Mouse (Mus musculus): ENCODE data around the gene Chd6.

The Chd6 gene

GRCm38 (mm10) chr2:160921285-160921684 lies 187.6 kb downstream of the Chd6 start:
- no peak for DNase-seq

GRCm38 (mm10) chr2:160918930-160919215 lies 190.0 kb downstream of the Chd6 start:
- DNase-seq, result no peak

- no peak for DNase-seq
These were observed 190.5 kb downstream of the Chd6 start for GRCm38 (mm10) chr2:160918154-160918929.

- no peak for DNase-seq
These were observed 191.6 kb downstream of the Chd6 start for GRCm38 (mm10) chr2:160917313-160917712.

- no peak for DNase-seq
These were observed 192.2 kb downstream of the Chd6 start for GRCm38 (mm10) chr2:160916714-160917113.

GRCm38 (mm10) chr2:160915821-160916610 lies 192.9 kb downstream of the Chd6 start:
- DNase-seq, result no peak

GRCm38 (mm10) chr2:160914656-160915055 lies 194.2 kb downstream of the Chd6 start:
- no peak for DNase-seq

- no peak for DNase-seq
These were observed 196.6 kb downstream of the Chd6 start, which contains the start of gene Emilin3 for GRCm38 (mm10) chr2:160912231-160912671. Gene Emilin3, minus strand, starts transcription at chr2:160912328.

GRCm38 (mm10) chr2:160911558-160912201 lies 197.2 kb downstream of the Chd6 start:
- no peak for DNase-seq

- DNase-seq, result no peak
These were observed 198.2 kb downstream of the Chd6 start for GRCm38 (mm10) chr2:160910633-160911032.

GRCm38 (mm10) chr2:160908607-160909006 lies 200.3 kb downstream of the Chd6 start:
- no peak for DNase-seq

GRCm38 (mm10) chr2:160906101-160906500 lies 202.8 kb downstream of the Chd6 start:
- no peak for DNase-seq

- DNase-seq, result no peak
These were observed 203.6 kb downstream of the Chd6 start for GRCm38 (mm10) chr2:160905301-160905700.

- no peak for DNase-seq
These were observed 207.0 kb downstream of the Chd6 start for GRCm38 (mm10) chr2:160901656-160902412.

Measured in B cell, adult 2 months (primary cell).